Mouse (Mus musculus): ENCODE measurements around the gene Gm21209.
"Not testable (repeated sequence)": the region's sequence is repeated elsewhere in the genome, so short reads cannot be mapped to it uniquely, and the experiment has no call there.

Gm21209 gene

DNA sequence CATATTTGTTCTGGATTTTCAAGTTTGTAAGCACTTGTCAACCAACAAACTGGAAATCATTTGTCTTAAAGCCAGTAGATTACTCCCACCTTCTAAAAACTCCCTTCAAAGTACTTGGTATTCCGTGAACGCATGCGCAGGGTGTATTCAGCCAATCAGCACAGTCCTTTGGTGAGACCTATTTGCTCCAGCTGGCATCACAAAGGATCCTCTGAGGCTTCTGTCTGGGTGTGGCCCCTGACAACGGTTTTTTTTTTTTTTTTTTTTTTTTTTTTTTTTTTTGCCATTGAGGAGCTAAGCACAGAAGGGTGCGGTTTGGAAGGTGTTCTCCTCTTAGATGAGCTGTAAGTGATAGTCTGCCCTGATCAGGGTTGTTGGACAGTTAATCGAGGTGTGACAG is at the start of gene Gm21209:
Gene Gm21209 (plus strand): TSS at position 301 of the 400 bp plus-strand sequence.
- DNase-seq: not testable (repeated sequence)

Measured in embryo, embryonic 11 days (tissue).